ENCODE assay signal across 9 mouse cellular contexts in genomic region chr7:44641887-44642286, GRCm38 (mm10). TPM values are rescaled to one million over a fixed set of nuclear protein-coding genes. Genes with fewer than 3 reads are reported as not detected.
DNase-seq lines count a peak whose midpoint lies in the region; ATAC-seq and TF ChIP-seq lines count a peak whose summit lies in the region.
"Had no signal": no experiment of that assay in that cellular context is flagged by ENCODE, and none has a peak within 500 bp of the region (broad histone marks: within the 10 kb centered on the region; RNA-seq: fewer than 3 reads in every experiment).

No protein-coding gene starts in this region.

- intact Hi-C loops in heart, postnatal 36 days (cut with DNase I), result no loop called here

- peak; percentile 12 to 22 for DNase-seq in heart, postnatal 36 days
- no peak for DNase-seq in heart, adult 11 months
- peak; percentile 42 for DNase-seq in thymus, postnatal 14 days
- no peak for DNase-seq in thymus, postnatal 0 days (ENCODE audit: low spot score)
- DNase-seq in cerebellum, postnatal 14 days, result peak; percentile 84 to 85
- DNase-seq in neural tube, embryonic 10.5 days (ENCODE audit: extremely low spot score, low spot score), result no peak

- WGBS in olfactory bulb, adult 2 months, result 41% methylated on average over 8 of the region's 8 CpGs

- peak; percentile 36; the same call in 1 of the 2 replicates for TF ChIP-seq CTCF in olfactory bulb, adult 2 months (IDR thresholded peaks at IDR 0.05; ENCODE audit: insufficient read depth, low read depth, low read length)

- no peak for ATAC-seq in activated CD4-positive, CD25-positive, alpha-beta regulatory T cell, adult 4 months

- no peak for TF ChIP-seq POLR2A in olfactory bulb, adult 2 months (IDR thresholded peaks at IDR 0.05; ENCODE audit: insufficient read depth, low read depth, low read length)

- no peak overlapping the region for H3K4me3 ChIP-seq in olfactory bulb, adult 2 months (ENCODE audit: insufficient read depth, low read depth, low read length)
- H3K4me3 ChIP-seq: neural tube, embryonic 12.5 days had no signal

- H3K4me1 ChIP-seq in olfactory bulb, adult 2 months (ENCODE audit: control insufficient read depth, insufficient read depth, low read length), result peaks cover 17% of the 10 kb centered on the region
- H3K4me1 ChIP-seq: neural tube, embryonic 12.5 days had no signal

- no peak overlapping the region for H3K27ac ChIP-seq in olfactory bulb, adult 2 months (ENCODE audit: insufficient read depth, low read depth, low read length)
- H3K27ac ChIP-seq: neural tube, embryonic 12.5 days had no signal

RNA-seq across cellular contexts. Expression of gene Myh14, which starts 28.8 kb away (rescaled TPM):
- 100 to 1,000 TPM in 1 of 2 experiments, 10 to 100 TPM in 1; 81.8 to 110 TPM for total RNA-seq in heart, postnatal 36 days (2021)
- polyA plus RNA-seq in thymus, postnatal 0 days (2015; fragmentation: Nextera tagmentation; extraction: Ambion mirVana), result 0.66 and 1.0 TPM in 2 replicates
- polyA plus RNA-seq in olfactory bulb, adult 2 months (2012; ENCODE audit: insufficient read depth, insufficient read length, low replicate concordance, missing spikeins), result not detected in 2 replicates
- under 1 TPM in 1 of 2 experiments, not detected in 1; 0.38 TPM for polyA plus RNA-seq in activated CD4-positive, CD25-positive, alpha-beta regulatory T cell, adult 4 months (2017; shearing (Covaris generic))

RNA-seq across cellular contexts. Expression of gene Kcnc3, which starts 51.4 kb away (rescaled TPM):
- 1 to 10 TPM; 2.0 to 2.3 TPM for total RNA-seq in heart, postnatal 36 days (2021)
- 0.03 TPM in 1 of 2 replicates, not detected in the other for polyA plus RNA-seq in thymus, postnatal 0 days (2015; fragmentation: Nextera tagmentation; extraction: Ambion mirVana)
- not detected in 2 replicates for polyA plus RNA-seq in olfactory bulb, adult 2 months (2012; ENCODE audit: insufficient read depth, insufficient read length, low replicate concordance, missing spikeins)
- not detected for polyA plus RNA-seq in activated CD4-positive, CD25-positive, alpha-beta regulatory T cell, adult 4 months (2017; shearing (Covaris generic))

Comparison
In these comparisons a context has a peak if more than half of its experiments do, and no peak if none do; other contexts are left out.
1. DNase-seq: peak in heart, postnatal 36 days (2 of 2), thymus, postnatal 14 days (single experiment) and cerebellum, postnatal 14 days (2 of 2); none in heart, adult 11 months (single experiment), thymus, postnatal 0 days (single experiment) and neural tube, embryonic 10.5 days (single experiment).